Mouse (Mus musculus) bone marrow macrophage, adult 2 months (primary cell): Measurements from ENCODE around the gene Trim25. TPM values are rescaled to one million over a fixed set of nuclear protein-coding genes. Genes with fewer than 3 reads are reported as not detected.

Experiments used
- H3K27ac ChIP-seq: 2 replicates; pipeline ENCODE4 v1.5.1; 2012; ENCODE audit warnings: low read depth, low read length; ENCODE audit not compliant: insufficient read depth
- H3K4me1 ChIP-seq: 2 replicates; pipeline ENCODE4 v1.6.1; 2012; ENCODE audit warnings: low read length; ENCODE audit not compliant: control insufficient read depth, insufficient read depth
- H3K4me3 ChIP-seq: 2 replicates; pipeline ENCODE4 v1.5.1; 2012; ENCODE audit warnings: mild to moderate bottlenecking, low read length, moderate library complexity; ENCODE audit not compliant: insufficient read depth
- CTCF ChIP-seq: IDR thresholded peaks from 2 replicates; pipeline ENCODE4 v1.5.1; 2012; ENCODE audit warnings: low read depth, mild to moderate bottlenecking, low read length, moderate library complexity
- POLR2A ChIP-seq: IDR thresholded peaks from 2 replicates; pipeline ENCODE4 v1.6.1; 2012; ENCODE audit warnings: mild to moderate bottlenecking, low read depth, low read length, borderline replicate concordance
- polyA plus RNA-seq: library from polyadenylated mRNA; stranded (reverse); fragments of >200 nt; gene quantifications from 2 replicates; pipeline ENCODE4 v1.2.4, GENCODE M21; 2012; ENCODE audit not compliant: missing spikeins, insufficient read depth, insufficient read length

Trim25 gene
- polyA plus RNA-seq, 1 experiment, result 95.7 TPM

DNA sequence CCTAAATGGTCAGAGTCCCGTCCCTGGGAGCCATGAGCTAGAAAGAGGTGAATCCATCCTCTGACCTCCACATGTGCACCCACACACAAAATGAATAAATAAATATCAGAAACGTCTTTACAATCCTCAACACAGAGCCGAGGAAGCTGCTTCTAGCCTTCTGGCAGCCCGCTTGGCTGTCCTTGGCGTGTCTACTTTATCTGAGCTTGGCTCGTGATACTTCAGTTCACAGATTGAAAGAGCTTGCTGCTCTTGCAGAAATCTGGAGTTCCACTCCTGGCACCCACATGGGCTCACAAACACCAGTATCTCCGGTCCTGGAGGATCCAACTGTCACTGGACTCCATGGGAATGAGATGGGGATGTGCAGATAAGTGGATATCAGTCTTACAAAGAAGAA is 22.5 kb downstream of the Trim25 start:
- Histone ChIP-seq H3K4me1 (peaks cover 44% of the 10 kb centered on the region), H3K27ac (no peak overlapping the region), H3K4me3 (no peak overlapping the region)
- TF ChIP-seq POLR2A, result no peak
- no peak for TF ChIP-seq CTCF

DNA sequence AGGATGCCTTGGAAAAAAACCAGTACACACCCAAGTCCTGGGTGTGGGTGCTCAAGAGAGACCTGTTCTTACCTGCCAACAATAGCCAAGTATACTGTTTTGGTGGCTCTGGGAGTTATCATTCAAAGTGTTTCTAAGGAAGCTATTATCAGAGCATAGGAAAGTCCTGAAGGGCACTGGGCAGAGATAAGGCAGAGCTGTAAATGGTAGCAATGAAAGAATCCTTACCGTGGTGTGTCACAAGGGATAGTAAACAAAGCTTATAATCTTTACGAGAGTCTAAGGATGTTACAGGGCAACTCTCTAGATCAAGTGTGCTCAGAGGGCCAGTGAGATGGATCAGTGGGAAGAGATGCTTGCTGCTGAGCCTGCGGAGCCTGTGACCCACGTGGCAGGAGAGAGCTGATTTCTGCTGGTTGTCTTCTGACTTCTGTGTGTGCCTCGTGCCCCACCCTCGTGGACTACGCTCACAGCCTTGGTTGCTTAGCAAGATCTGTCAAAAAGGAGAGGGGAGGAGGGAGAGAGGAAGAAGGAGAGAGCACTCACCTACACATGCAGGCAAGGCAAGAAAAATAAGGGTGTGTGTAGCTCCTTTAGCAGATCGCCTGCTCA is 23.1 kb downstream of the Trim25 start:
- Histone ChIP-seq H3K4me1 (peaks cover 47% of the 10 kb centered on the region), H3K27ac (no peak overlapping the region), H3K4me3 (no peak overlapping the region)
- no peak for TF ChIP-seq POLR2A
- no peak for TF ChIP-seq CTCF

DNA sequence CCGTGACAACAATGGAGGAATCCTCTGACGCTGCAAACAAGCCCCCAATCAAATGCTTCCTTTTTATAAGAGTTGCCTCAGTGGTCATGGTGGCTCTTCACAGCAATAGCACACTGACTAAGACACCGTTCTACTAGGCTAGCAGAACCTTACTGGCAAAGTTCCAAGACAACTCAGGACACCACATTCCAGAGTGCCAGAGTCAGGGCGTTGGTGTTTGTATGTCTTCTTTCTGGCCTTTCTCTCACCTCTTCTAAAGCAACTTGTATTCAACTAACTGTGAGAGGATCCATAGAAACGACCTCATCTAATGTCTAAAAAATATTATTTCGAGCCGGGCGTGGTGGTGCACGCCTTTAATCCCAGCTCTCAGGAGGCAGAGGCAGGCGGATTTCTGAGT is 24.3 kb downstream of the Trim25 start:
- peaks cover 57% of the 10 kb centered on the region for H3K4me1 ChIP-seq
- TF ChIP-seq CTCF (no peak), POLR2A (no peak)
- H3K27ac ChIP-seq, result peak overlapping the region; percentile 73
- no peak overlapping the region for H3K4me3 ChIP-seq

DNA sequence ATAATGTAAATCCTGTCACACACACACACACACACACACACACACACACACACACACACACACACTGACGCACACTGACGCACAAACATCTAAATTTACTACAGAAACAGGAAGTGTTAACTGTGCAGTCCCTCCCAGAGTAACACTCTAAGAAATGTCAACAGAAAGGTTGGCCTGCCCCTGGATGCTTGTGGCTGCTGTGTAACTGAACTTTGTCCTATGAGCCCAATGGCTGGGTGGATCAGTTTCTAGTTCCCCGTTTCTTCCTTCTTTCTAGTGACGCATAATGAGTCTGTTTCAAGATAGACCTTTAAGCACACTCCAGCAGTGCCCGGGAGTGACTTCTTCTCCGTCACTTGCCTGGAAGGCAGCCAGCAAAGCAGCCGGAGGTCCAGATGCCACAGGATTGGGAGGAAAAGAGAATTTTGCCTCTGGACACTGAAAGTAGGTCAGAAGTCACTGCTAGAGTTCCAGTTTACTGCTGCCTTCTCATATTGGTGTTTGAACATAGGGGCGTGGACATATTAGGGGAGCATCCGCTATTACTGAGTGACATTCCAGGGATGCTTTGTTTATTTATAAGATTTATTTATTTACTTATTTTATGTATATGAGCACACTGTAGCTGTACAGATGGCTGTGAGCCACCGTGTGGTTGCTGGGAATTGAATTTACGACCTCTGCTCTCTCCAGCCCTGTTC is 25.2 kb downstream of the Trim25 start:
- Histone ChIP-seq H3K4me1 (peaks cover 65% of the 10 kb centered on the region), H3K27ac (peak overlapping the region; percentile 73), H3K4me3 (no peak overlapping the region)
- TF ChIP-seq CTCF (no peak), POLR2A (no peak)

DNA sequence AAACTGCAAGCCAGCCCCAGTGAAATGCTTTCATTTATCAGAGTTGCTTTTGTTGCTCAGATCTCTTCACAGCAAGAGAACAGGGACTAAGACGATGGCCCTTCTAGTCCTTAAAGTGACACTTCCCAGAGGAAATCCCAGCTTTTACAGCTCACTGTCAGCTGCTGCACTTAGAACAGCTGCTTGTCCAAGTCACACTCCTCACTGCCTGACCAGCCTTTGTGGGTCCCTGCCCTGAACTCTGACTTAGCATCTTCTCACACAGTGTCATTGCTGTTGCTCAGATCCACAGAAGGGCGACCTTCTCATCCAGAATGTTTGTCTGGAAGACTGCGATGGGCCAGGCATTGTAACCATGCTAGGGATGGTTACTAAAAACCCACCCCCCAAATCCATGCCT is 26.4 kb downstream of the Trim25 start:
- Histone ChIP-seq H3K4me1 (peaks cover 63% of the 10 kb centered on the region), H3K27ac (peak overlapping the region; percentile 27; the same call in 1 of the 2 replicates), H3K4me3 (no peak overlapping the region)
- TF ChIP-seq POLR2A, result no peak
- TF ChIP-seq CTCF, result no peak

DNA sequence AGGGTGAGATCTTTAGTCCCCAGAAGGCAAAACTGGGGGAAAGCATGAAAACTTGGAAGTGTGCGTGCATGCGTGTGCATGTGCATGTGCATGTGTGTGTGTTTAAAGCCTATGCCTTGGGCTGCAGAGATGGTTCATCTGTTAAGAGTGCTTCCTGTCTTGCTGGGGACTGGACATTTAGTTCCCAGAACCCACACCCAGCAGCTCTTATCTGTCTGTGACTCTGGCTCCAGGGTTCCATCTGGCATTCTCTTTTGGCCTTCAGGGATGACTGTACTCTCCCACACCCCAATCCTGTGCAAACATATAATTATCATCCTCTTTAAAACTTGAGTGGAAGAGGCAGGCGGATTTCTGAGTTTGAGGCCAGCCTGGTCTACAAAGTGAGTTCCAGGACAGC is 26.9 kb downstream of the Trim25 start:
- H3K27ac ChIP-seq, result no peak overlapping the region
- TF ChIP-seq POLR2A (no peak), CTCF (no peak)

DNA sequence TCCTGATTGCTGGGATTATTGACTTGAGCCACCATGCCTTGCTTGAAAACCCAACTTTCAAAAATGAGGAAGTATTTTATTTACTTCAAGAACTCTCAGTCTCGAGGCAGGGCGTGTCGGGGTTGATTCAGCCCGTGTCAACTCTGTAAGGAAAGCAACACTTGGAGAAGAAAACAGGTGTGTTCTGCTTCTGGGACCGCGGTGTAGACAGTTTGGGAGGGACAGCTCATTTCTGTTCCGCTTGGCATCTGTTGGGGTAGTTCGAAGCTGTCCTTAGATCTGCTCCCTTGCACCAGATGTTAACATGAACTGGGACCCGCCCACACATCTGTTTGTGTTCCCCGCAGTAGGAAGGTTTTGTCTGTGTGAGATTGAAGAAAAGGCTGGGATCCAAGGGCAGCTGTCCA is 28.8 kb downstream of the Trim25 start:
- H3K4me3 ChIP-seq, result peak overlapping the region; percentile 37
- peak overlapping the region; percentile 74 for H3K27ac ChIP-seq

More for the DNA sequence above, 26.9 kb downstream of the Trim25 start:
- Histone ChIP-seq H3K4me3 (no peak overlapping the region), H3K4me1 (peaks cover 63% of the 10 kb centered on the region)

DNA sequence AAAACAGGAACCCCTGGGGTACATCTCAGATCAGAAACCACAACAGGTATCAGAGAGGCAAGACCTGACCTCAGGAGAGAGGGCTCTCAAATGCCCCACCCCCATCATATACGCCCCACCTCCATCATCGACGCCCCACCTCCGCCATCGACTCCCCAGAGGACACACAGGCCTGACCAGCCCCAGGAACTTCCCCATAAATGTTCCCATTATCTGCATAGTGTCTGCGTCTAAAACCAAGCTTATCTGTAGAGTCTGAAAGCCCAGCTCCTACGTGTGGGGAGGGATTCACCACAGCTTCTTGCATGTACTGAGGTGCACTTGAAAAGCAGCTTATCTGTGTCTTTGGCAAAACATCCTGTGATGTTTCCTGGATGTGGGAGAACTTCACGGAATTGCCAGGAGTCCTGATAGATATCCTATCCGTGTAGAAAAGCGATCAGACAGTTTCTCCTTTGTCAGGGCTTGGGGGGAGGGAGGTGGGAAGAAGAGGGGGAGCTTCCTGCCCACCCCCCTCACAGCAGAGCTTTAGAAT is 29.8 kb downstream of the Trim25 start:
- TF ChIP-seq CTCF (no peak), POLR2A (no peak)
- Histone ChIP-seq H3K27ac (peak overlapping the region; percentile 74), H3K4me1 (peaks cover 45% of the 10 kb centered on the region), H3K4me3 (no peak overlapping the region)

More for the DNA sequence above, 28.8 kb downstream of the Trim25 start:
- TF ChIP-seq CTCF, result no peak
- no peak for TF ChIP-seq POLR2A
- H3K4me1 ChIP-seq, result peaks cover 54% of the 10 kb centered on the region

DNA sequence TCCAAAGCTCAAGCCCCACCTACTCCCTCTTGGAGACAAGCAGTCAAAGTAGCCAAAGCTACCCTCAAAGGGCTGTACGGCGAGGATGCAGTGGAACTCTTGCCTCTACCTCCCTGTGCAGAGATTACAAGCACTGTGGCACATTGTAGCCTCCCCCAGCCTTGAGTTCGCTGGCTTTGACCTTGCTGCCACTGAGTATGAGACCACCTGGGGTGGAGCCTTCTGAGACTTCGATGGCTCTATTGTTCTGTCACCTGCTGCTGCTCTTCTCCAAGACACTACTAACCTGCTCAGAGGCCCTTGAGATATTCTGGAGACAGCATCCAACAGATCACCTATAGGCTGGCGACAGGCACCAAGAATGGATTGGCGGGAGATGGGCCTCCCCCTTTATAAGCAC is 31.4 kb downstream of the Trim25 start:
- Histone ChIP-seq H3K4me3 (no peak overlapping the region), H3K27ac (no peak overlapping the region), H3K4me1 (peaks cover 37% of the 10 kb centered on the region)
- TF ChIP-seq CTCF, result no peak
- no peak for TF ChIP-seq POLR2A

DNA sequence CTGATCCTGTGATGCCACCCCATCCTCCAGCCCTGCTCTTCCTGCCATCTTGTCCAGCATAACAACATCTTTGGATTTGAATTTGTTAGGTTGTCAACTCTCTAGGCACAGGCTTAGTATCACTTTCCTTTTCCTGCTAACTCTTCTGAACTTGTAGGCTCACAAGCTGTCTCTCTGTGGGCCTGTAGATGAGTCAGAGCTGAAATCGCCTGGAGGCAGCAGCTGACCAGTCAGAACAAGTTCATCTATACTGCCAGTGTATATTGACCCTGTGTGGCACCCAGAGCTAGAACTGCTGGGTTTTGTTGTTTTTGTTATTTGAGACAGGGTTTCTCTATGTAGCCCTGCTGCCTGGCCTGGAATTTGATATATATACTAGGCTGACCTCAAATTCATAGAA is 32.0 kb downstream of the Trim25 start:
- Histone ChIP-seq H3K27ac (no peak overlapping the region), H3K4me3 (no peak overlapping the region), H3K4me1 (peaks cover 33% of the 10 kb centered on the region)
- TF ChIP-seq POLR2A (no peak), CTCF (no peak)
